Mouse (Mus musculus): ENCODE results near the gene Slc24a3.

Slc24a3 gene

DNA sequence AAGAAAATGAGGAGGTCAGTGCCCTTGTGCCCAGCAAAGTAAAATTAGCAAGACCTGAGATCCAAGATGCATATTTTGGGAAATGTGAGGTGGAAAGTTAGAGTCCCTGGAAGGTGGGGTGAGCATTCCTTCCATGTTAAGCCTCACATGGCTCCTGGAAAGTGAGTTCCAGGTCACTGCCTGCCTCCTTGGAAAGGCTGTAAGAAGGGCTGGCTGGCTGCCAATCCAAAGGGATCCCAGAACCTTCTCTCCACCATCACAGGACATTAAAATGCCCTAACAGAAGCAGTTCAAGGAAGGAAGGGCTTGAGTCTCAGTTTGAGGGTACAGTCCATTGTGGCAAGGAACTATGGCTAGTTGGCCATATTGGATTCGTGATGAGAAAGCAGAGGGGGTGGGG lies 359.6 kb downstream of the Slc24a3 start:
- DNase-seq (ENCODE audit: low read depth, low spot score): no peak
- H3K36me3 ChIP-seq (ENCODE audit: control insufficient read depth, insufficient read depth, low read length, poor library complexity, severe bottlenecking): no peaks in the 10 kb centered on the region
- no peaks in the 10 kb centered on the region for H3K27me3 ChIP-seq (ENCODE audit: control insufficient read depth, insufficient read depth, low read length, poor library complexity, severe bottlenecking)

- Histone ChIP-seq H3K36me3 (ENCODE audit: control insufficient read depth, insufficient read depth, low read length, poor library complexity, severe bottlenecking) (no peaks in the 10 kb centered on the region), H3K27me3 (ENCODE audit: control insufficient read depth, insufficient read depth, low read length, poor library complexity, severe bottlenecking) (no peaks in the 10 kb centered on the region)
- DNase-seq (ENCODE audit: low read depth, low spot score): no peak
These were observed 363.4 kb downstream of the Slc24a3 start for GRCm38 (mm10) chr2:145530941-145531353.

GRCm38 (mm10) chr2:145533086-145533485 lies 365.5 kb downstream of the Slc24a3 start:
- no peaks in the 10 kb centered on the region for H3K27me3 ChIP-seq (ENCODE audit: control insufficient read depth, insufficient read depth, low read length, poor library complexity, severe bottlenecking)
- DNase-seq (ENCODE audit: low read depth, low spot score): no peak
- H3K36me3 ChIP-seq (ENCODE audit: control insufficient read depth, insufficient read depth, low read length, poor library complexity, severe bottlenecking): no peaks in the 10 kb centered on the region

DNA sequence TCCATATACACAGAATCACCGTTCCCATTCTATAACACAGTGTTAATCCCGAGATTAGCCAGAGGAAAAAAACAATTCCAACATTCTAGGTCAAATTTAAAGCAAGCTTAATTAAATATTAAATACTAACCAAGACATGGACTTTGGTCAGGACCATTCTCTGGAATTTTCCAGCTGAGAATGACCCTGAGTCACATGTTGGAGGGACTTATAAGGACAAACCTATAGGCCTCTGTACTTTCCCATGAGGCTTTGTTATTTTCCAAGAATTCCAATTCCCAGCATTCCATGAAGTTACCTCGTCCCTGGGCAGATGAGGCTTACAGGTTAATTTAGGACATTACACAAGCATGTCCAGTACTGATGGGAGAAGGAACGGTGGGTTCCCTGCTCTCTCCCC lies 367.8 kb downstream of the Slc24a3 start:
- DNase-seq (ENCODE audit: low read depth, low spot score): no peak
- Histone ChIP-seq H3K27me3 (ENCODE audit: control insufficient read depth, insufficient read depth, low read length, poor library complexity, severe bottlenecking) (no peaks in the 10 kb centered on the region), H3K36me3 (ENCODE audit: control insufficient read depth, insufficient read depth, low read length, poor library complexity, severe bottlenecking) (no peaks in the 10 kb centered on the region)

DNA sequence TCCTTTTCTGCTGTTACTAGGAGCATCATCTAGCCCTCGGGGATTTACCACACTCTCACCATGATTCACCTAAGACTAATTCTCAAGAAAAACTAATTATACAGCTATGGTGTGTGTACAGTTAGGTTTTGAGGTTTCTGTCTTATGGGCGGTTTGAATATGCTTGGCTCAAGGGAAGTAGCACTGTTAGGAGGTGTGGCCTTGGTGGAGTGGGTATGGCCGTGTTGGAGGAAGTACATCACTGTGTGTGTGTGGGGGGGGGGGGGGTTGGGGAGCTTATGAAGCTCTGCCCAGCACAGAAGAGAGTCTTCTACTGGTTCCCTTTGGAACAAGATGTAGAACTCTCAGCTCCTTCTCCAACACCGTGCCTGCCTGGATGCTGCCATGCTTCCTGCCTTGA lies 368.2 kb downstream of the Slc24a3 start:
- Histone ChIP-seq H3K27me3 (ENCODE audit: control insufficient read depth, insufficient read depth, low read length, poor library complexity, severe bottlenecking) (no peaks in the 10 kb centered on the region), H3K36me3 (ENCODE audit: control insufficient read depth, insufficient read depth, low read length, poor library complexity, severe bottlenecking) (no peaks in the 10 kb centered on the region)
- DNase-seq (ENCODE audit: low read depth, low spot score): no peak

DNA sequence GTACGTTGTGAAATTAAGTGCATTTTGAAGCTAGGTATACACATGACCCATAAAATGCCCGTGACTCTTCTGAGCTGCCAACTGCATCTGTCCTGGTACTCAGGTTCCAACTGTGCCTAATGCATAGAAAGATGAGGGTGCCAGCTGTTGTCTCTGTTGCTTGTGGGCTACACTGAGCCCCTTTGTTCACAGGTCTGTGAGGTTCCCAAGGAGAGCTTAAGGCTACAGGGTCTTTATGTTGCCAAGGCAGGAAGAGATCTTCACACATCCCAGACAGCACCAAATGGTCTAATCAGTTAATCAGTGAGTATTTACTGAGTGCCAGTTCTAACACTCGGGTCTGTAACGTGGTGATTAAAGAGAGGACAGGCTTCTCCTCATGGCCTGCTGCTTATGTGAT lies 369.4 kb downstream of the Slc24a3 start:
- no peaks in the 10 kb centered on the region for H3K36me3 ChIP-seq (ENCODE audit: control insufficient read depth, insufficient read depth, low read length, poor library complexity, severe bottlenecking)
- DNase-seq (ENCODE audit: low read depth, low spot score): no peak
- no peaks in the 10 kb centered on the region for H3K27me3 ChIP-seq (ENCODE audit: control insufficient read depth, insufficient read depth, low read length, poor library complexity, severe bottlenecking)

GRCm38 (mm10) chr2:145541695-145542094 lies 374.1 kb downstream of the Slc24a3 start:
- Histone ChIP-seq H3K27me3 (ENCODE audit: control insufficient read depth, insufficient read depth, low read length, poor library complexity, severe bottlenecking) (no peaks in the 10 kb centered on the region), H3K36me3 (ENCODE audit: control insufficient read depth, insufficient read depth, low read length, poor library complexity, severe bottlenecking) (no peaks in the 10 kb centered on the region)
- no peak for DNase-seq (ENCODE audit: low read depth, low spot score)

GRCm38 (mm10) chr2:145546071-145546470 lies 378.5 kb downstream of the Slc24a3 start:
- Histone ChIP-seq H3K27me3 (ENCODE audit: control insufficient read depth, insufficient read depth, low read length, poor library complexity, severe bottlenecking) (no peaks in the 10 kb centered on the region), H3K36me3 (ENCODE audit: control insufficient read depth, insufficient read depth, low read length, poor library complexity, severe bottlenecking) (no peaks in the 10 kb centered on the region)
- DNase-seq (ENCODE audit: low read depth, low spot score): no peak

- DNase-seq (ENCODE audit: low read depth, low spot score): no peak
- H3K36me3 ChIP-seq (ENCODE audit: control insufficient read depth, insufficient read depth, low read length, poor library complexity, severe bottlenecking): no peaks in the 10 kb centered on the region
- H3K27me3 ChIP-seq (ENCODE audit: control insufficient read depth, insufficient read depth, low read length, poor library complexity, severe bottlenecking): no peaks in the 10 kb centered on the region
These were observed 387.2 kb downstream of the Slc24a3 start for GRCm38 (mm10) chr2:145554722-145555252.

DNA sequence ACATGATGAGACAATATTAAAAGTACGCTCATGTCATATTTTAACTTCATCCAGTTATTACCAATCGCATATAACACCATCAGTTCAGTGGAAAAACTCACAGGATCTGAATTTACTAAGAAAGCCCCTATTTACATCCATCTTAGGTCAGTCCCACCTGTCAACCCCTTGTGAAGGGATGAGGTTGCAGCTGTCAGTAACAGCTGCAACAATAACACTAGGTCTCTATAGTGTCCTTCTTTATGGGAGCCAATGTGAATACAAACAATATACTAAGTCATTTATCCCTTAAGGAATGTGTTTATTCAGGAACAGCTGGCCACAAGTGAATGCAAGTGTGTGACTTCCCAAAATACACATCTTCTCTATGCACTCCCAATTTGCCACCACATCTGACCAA lies 388.2 kb downstream of the Slc24a3 start:
- H3K36me3 ChIP-seq (ENCODE audit: control insufficient read depth, insufficient read depth, low read length, poor library complexity, severe bottlenecking): no peaks in the 10 kb centered on the region
- no peak for DNase-seq (ENCODE audit: low read depth, low spot score)
- no peaks in the 10 kb centered on the region for H3K27me3 ChIP-seq (ENCODE audit: control insufficient read depth, insufficient read depth, low read length, poor library complexity, severe bottlenecking)

DNA sequence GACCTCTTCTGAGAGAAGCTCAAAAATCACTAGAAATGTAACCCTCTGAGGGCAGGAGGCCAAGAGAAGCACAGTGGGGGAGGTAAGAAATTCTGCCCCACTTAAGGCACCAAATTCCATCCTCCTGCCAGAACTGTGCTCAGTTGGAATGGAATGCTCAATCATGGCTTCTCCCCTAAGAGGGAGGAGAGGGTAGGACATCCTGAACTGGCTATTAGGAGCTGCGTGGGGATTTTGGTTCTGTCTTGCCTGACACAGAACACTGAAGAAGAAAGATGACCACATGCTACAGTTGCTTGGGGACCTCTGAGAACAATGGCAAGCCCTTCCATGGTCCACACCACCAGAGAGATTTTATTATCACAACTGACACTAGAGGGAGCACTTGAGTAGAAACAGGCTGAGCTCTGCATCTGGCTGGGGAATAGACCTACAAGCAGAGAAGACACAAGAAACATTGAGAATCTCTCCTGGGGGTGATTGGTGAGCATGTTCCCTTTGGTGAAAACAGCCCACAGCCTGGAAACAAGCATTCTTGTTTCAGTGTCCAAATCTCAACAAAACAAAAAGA lies 389.9 kb downstream of the Slc24a3 start:
- peak; percentile 5 for DNase-seq (ENCODE audit: low read depth, low spot score)
- Histone ChIP-seq H3K27me3 (ENCODE audit: control insufficient read depth, insufficient read depth, low read length, poor library complexity, severe bottlenecking) (no peaks in the 10 kb centered on the region), H3K36me3 (ENCODE audit: control insufficient read depth, insufficient read depth, low read length, poor library complexity, severe bottlenecking) (no peaks in the 10 kb centered on the region)

DNA sequence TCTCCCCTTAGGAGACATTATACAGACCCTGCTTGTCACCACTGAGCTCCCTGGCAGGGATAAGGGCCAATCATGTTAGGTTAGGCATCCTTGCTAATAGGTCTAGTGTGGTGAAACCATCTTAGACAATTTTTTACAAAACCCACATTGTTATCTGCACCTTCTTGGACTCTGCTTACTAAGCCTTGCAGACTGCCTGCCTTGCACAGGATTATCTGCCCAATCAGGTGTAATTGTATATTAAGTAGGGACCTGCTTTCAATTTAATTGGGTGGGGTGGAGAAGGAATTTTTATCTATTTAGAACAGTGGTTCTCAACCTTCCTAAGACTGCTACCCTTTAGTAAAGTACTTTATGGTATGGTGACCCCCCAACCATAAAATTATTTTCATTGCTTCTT lies 394.9 kb downstream of the Slc24a3 start:
- H3K27me3 ChIP-seq (ENCODE audit: control insufficient read depth, insufficient read depth, low read length, poor library complexity, severe bottlenecking): no peaks in the 10 kb centered on the region
- no peaks in the 10 kb centered on the region for H3K36me3 ChIP-seq (ENCODE audit: control insufficient read depth, insufficient read depth, low read length, poor library complexity, severe bottlenecking)
- DNase-seq (ENCODE audit: low read depth, low spot score): no peak

GRCm38 (mm10) chr2:145564596-145564995 lies 397.0 kb downstream of the Slc24a3 start:
- H3K36me3 ChIP-seq (ENCODE audit: control insufficient read depth, insufficient read depth, low read length, poor library complexity, severe bottlenecking): no peaks in the 10 kb centered on the region
- no peak for DNase-seq (ENCODE audit: low read depth, low spot score)

DNA sequence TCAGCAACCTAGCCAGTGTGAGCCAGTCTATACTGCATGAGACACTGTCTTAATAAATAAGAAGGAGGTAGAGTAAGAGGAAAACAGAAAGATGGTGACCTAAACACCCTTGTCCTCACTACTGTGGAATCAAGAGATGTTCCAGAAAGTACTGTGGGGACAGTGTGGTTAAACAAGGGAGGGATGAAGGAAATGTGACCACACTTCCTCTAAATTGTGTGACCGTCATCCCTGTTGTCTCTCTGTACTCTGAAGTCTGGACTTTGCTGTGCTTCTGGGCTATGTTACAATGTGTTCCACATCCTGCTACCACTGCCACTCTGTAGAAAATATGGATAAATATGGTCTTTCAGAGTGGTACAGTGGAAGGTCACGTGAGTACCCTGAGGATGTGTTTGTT lies 399.4 kb downstream of the Slc24a3 start:
- no peak for DNase-seq (ENCODE audit: low read depth, low spot score)
- Histone ChIP-seq H3K27me3 (ENCODE audit: control insufficient read depth, insufficient read depth, low read length, poor library complexity, severe bottlenecking) (no peaks in the 10 kb centered on the region), H3K36me3 (ENCODE audit: control insufficient read depth, insufficient read depth, low read length, poor library complexity, severe bottlenecking) (no peaks in the 10 kb centered on the region)

More at GRCm38 (mm10) chr2:145564596-145564995, 397.0 kb downstream of the Slc24a3 start:
- H3K27me3 ChIP-seq (ENCODE audit: control insufficient read depth, insufficient read depth, low read length, poor library complexity, severe bottlenecking): no peaks in the 10 kb centered on the region

DNA sequence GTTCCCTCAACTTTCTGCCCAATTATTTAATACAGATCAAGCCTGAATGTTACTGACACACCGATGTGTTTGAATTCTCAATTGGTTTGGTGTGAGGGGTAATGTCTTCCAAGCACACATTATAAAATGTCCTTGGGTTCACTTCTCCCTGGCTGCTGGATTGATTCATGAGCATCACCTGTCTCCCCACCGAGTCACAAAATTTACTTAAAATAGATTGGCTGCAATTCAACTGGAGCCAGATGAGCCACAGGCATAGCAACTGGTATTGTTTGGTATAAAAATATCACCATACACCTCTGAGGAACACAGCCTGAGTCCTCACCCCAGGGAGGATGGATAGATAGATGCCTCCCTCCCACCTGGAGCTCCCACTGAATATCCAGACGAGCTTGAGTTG lies 404.4 kb downstream of the Slc24a3 start:
- no peaks in the 10 kb centered on the region for H3K36me3 ChIP-seq (ENCODE audit: control insufficient read depth, insufficient read depth, low read length, poor library complexity, severe bottlenecking)
- no peak for DNase-seq (ENCODE audit: low read depth, low spot score)

DNA sequence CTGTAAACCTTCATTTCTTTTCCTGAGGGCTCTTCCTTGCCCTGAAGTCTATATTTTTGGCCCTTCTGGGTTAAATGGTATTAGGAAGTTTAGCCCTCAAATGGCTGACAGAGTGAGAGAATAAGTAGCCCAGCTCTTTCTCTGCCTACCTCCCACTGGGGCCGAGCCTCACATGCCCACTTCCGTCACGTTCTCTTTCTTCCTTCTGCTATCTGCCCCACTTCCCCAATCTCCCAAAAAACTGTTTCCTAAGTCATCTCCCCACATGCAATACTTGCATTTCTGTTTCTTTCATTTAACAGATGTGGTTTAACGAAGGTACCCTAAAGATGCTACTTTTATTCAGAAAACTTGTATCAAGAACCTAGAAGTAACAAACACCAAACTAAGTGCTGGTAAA lies 406.6 kb downstream of the Slc24a3 start:
- Histone ChIP-seq H3K27me3 (ENCODE audit: control insufficient read depth, insufficient read depth, low read length, poor library complexity, severe bottlenecking) (no peaks in the 10 kb centered on the region), H3K36me3 (ENCODE audit: control insufficient read depth, insufficient read depth, low read length, poor library complexity, severe bottlenecking) (no peaks in the 10 kb centered on the region)
- no peak for DNase-seq (ENCODE audit: low read depth, low spot score)

More for the DNA sequence above, 404.4 kb downstream of the Slc24a3 start:
- H3K27me3 ChIP-seq (ENCODE audit: control insufficient read depth, insufficient read depth, low read length, poor library complexity, severe bottlenecking): no peaks in the 10 kb centered on the region

Measured in splenic B cell, adult 2 months (primary cell).